Comparison of ENCODE assay signal across 18 mouse cellular contexts in genomic region chr4:4948956-4949355, GRCm38 (mm10).
A peak's percentile ranks its signal among the peaks of the same experiment; 100 is the strongest.
DNase-seq lines count a peak whose midpoint lies in the region; ATAC-seq lines count a peak whose summit lies in the region.
"Had no signal": no experiment of that assay in that cellular context is flagged by ENCODE, and none has a peak within 500 bp of the region (broad histone marks: within the 10 kb centered on the region; RNA-seq: fewer than 3 reads in every experiment).

No protein-coding gene starts in this region.

- H3K9me3 ChIP-seq in liver, embryonic 12.5 days (replicated peaks) = no peaks in the 10 kb centered on the region
- H3K9me3 ChIP-seq: embryonic facial prominence, embryonic 13.5 days had no signal

- H3K27ac ChIP-seq in liver, embryonic 12.5 days = no peak overlapping the region
- H3K27ac ChIP-seq: embryonic facial prominence, embryonic 13.5 days; liver, embryonic 14.5 days had no signal

- H3K4me2 ChIP-seq in liver, embryonic 12.5 days = no peak overlapping the region
- H3K4me2 ChIP-seq: embryonic facial prominence, embryonic 13.5 days; heart, embryonic 11.5 days had no signal

- no peaks in the 10 kb centered on the region for H3K4me1 ChIP-seq in liver, embryonic 12.5 days
- H3K4me1 ChIP-seq: embryonic facial prominence, embryonic 13.5 days had no signal

- H3K4me3 ChIP-seq in liver, embryonic 12.5 days = no peak overlapping the region
- H3K4me3 ChIP-seq: embryonic facial prominence, embryonic 13.5 days had no signal

- no peak overlapping the region for H3K9ac ChIP-seq in liver, embryonic 12.5 days
- H3K9ac ChIP-seq: embryonic facial prominence, embryonic 13.5 days; liver, embryonic 14.5 days had no signal

- no peak for ATAC-seq in liver, embryonic 12.5 days
- ATAC-seq: inflammation-experienced regulatory T-cells, adult 6 months; lung, postnatal 0 days had no signal

- peak; percentile 2 for DNase-seq in left cerebral cortex, adult 11 months (ENCODE audit: low spot score)
- DNase-seq in left cerebral cortex, adult 18-20 months (ENCODE audit: low spot score in 2 of 2) = no peak
- DNase-seq in NIH3T3 (ENCODE audit: low read depth) = peak; percentile 13
- DNase-seq in brain, embryonic 18.5 days (ENCODE audit: low read depth, low spot score) = peak; percentile 45
- peak; percentile 5 to 6 for DNase-seq in left cerebral cortex, postnatal 36 days (ENCODE audit: low spot score in 2 of 2)
- DNase-seq in cerebellum, postnatal 4 days (ENCODE audit: low spot score in 2 of 2) = no peak
- DNase-seq: adrenal gland, postnatal 14 days; cerebellum, postnatal 25 days; gastrocnemius, postnatal 36 days; kidney, adult 9 months; kidney, postnatal 4 days; thymus, adult 18-20 months had no signal

- 39% methylated on average over 1 of the region's 1 CpGs for WGBS in liver, embryonic 12.5 days (ENCODE audit: insufficient replicate concordance)

- H3K36me3 ChIP-seq in liver, embryonic 12.5 days = no peaks in the 10 kb centered on the region
- H3K36me3 ChIP-seq: embryonic facial prominence, embryonic 13.5 days had no signal

- H3K27me3 ChIP-seq in liver, embryonic 12.5 days (replicated peaks) = no peaks in the 10 kb centered on the region
- H3K27me3 ChIP-seq: embryonic facial prominence, embryonic 13.5 days had no signal

- intact Hi-C loops in left cerebral cortex, postnatal 36 days (cut with DNase I) = no loop called here

Comparison
In these comparisons a context has a peak if more than half of its experiments do, and no peak if none do; other contexts are left out.
1. DNase-seq: peak in left cerebral cortex, adult 11 months (single experiment), NIH3T3 (single experiment), brain, embryonic 18.5 days (single experiment) and left cerebral cortex, postnatal 36 days (2 of 2); none in left cerebral cortex, adult 18-20 months (0 of 2) and cerebellum, postnatal 4 days (0 of 2).